Mouse (Mus musculus): ENCODE results near the gene Wscd2. TPM values are rescaled to one million over a fixed set of nuclear protein-coding genes. Genes with fewer than 3 reads are reported as not detected.

Wscd2 gene
- 1 to 10 TPM; 2.7 to 4.6 TPM for total RNA-seq (2021)
- long read RNA-seq, experiment 1, partial matches to known transcripts: 0 of 1 reads
- long read RNA-seq, experiment 1, other reads (novel, unspliced or antisense): 0 of 1 reads
- long read RNA-seq, experiment 2, full-length matches to known transcripts: 2 of 3 reads
- long read RNA-seq, experiment 2, partial matches to known transcripts: 1 of 3 reads
- long read RNA-seq, experiment 2, other reads (novel, unspliced or antisense): 0 of 3 reads

DNA sequence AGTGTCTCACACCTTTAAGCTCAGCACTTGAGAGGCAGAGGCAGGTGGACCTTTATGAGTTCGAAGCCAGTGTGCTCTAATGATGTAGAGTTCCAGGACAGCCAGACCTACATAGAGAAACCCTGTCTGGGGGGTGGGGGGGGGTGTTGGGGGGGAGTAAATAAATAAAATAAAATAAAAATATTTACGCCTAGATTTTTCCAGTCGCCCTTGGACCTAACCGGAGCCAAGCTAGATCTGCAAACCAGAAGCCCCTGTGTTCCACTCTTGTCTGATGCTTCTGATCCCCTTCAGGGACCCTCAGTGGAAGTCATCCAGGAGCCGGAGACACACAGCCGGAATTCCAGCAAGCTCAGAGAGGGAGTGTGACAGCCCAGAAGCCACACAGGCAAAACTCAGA lies at the start of gene Wscd2:
Gene Wscd2 (plus strand): TSS at position 301 of the 400 bp plus-strand sequence.
- no peak for DNase-seq

DNA sequence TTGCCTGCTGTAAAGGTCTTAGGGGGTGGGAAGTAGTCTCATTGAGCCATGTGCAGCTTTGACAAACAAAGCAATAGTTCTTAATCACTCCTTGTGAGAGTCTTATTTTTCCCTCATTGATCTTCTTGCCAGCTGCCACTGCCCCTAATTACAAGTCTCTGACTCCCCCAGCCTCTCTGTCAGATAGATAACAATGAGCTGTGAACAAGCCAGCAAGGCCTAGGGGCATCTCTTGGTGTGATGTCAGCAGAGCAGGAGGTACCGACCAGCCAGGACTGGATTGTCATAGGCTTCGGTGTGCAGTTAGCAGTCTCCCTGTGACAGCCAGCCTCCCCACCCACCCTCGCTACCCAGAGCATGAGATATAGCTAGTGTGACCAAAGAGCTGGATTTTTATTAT lies 48.0 kb upstream of the Wscd2 start:
- DNase-seq: no peak

DNA sequence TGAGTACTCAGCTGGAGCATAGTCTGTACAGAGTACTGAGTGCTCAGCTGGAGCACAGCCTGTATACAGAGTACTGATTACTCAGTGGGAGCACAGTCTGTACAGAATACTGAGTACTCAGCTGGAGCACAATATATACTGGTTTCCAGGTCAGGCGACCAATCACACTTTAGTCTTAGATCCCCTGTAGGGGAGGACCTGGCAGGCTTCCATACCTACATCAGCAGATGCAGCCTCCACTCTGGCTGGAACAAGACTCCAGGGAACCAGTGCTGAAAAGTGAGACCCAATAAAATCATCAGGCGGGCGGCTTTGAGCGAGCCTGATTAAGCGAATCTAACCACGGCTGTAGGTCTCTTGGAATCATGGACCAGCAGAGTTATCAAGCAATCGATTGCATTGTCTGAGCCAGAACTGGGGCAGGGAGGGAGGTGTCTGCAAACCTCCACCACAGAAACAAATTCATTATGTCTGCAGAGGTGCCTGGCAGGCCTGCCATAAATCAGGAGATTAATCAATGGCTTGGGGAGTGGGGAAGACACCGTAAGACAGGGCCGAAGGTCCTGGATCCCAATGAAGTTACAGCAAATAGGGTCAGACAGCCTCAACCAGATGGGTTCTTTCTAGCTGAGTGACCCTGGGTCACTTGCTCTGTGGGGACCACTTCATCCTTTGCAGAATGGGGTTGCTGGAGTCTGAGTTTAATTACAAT lies 42.0 kb upstream of the Wscd2 start:
- no peak for DNase-seq

DNA sequence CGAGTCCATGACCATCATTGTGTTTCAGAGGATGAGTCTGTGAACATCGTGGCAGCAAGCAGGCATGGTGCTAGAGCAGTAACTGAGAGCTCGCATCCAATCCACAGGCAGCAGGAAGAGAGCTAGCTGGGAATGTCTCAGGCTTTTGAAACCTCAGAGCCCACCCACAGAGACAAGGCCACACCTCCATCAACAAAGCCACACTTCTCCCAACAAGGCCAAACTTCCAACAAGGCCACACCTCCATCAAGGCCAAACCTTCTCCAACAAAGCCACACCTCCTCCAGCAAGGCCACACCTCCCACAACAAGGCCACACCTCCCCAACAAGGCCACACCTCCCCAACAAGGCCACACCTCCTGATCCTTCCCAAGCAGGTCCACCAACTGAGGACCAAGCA lies 40.8 kb upstream of the Wscd2 start:
- DNase-seq: no peak

DNA sequence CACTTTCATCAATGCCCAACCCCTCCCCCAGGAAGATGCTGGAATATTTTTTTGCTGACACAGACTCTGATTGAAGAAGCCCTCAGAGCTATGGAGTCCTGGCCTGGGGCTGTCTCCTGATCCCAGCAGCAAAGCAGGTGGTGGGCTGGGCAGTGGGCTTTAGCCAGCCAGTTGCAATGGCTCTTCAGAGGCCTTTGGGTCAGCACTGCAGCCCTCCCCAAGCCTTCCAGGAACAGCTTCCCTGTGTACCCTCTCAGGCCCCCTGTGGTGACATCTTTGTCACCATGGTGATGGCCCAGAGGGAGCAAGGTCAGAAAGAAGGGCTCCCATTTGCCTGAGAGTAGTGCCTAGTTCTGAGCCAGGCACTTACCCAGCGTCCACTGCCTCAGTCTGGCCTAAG lies 37.4 kb upstream of the Wscd2 start:
- no peak for DNase-seq

DNA sequence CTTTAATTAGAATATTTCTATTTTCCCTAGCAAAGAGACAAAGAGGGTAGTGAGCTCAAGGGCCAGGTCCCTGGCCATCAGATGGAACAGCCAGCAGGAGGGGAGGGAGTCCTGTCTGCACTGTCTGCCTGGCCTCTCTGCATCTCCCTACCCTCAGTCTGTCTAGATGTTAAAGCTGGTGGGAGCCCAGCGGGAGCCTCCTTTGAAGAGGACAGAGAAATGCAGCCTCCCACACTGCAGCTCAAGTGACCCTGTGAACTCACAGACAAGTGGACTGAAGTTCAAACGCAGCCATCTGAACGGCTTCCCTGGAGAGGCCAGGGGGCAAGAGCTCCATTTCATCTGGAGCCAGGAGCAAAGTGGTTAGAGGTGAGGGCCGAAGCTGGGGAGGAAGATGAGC lies 36.8 kb upstream of the Wscd2 start:
- DNase-seq: no peak

DNA sequence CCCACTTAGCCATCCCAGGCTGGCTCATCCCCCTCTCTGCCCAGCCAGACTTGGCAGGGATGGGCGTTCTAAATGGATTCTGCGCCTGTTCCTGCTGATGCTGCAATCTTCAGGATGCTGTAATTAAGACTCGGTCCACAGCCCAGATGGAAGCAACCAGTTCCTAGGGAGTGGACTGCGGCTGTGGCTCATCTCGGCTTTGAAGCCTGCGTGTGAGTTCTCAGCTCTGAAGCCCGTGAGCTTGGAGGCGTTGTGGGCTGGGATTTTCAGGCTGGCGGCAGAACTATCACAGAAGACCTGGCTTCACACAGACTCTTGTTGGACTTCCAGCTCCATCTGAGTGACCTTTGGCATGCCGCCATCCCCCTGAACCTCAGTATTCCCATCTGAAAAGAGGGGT lies 34.1 kb upstream of the Wscd2 start:
- no peak for DNase-seq

DNA sequence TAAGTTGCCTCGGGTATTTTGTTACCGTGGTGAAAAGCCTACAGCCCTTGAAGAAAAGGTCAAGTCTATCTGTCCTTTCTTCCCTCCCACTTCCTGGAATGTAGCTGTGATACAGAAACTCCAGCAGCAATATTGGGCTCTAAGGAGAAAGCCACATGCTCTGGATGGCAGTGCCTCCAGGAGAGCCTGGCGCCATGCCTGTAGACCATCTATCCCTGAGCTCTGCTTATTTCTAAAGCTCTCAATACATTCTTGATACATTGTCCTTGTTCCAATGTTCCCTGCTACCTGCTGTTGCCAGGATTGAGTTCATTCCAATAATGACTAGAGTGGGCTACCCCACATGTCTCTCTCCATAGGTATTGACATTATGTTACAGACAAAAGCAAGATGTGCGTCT lies 33.4 kb upstream of the Wscd2 start:
- DNase-seq: no peak

DNA sequence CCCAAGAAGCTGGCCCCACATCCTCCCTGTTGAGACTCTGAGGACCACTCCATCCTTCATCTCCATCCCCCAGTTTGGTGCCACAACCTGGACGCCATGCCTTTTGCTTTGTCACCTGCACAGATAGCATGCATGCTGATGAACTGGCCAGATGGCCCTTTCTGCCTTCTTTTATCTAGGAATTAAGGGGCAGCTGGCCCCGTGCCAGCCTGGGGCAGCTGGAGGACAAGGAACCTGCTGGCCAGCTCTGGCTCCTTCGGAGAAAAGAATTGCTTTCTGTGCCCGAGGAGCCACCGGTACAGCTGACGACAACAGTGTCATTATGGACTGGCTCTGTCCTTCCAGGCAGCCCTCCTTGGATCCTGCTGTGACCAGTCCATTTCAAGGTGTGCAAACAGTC lies 32.9 kb upstream of the Wscd2 start:
- DNase-seq: no peak

DNA sequence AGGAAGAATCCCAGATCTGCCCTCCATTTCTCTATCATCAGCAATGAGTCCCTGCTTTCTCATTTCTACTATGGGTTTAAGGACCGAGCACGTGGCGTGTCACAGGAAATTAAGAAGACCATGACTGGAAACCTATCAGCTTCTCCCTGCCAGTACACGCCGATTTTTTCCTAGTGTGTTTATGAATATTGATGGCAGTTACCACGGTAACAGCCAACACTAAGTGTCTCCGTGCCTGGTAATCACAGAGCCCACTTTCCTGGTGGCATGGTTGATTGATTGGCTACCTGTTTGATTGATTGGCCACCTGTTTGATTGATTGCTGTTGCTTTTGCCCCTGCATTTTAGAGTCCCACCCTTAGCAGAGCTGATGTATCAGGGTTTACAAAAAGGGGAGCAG lies 30.2 kb upstream of the Wscd2 start:
- no peak for DNase-seq

DNA sequence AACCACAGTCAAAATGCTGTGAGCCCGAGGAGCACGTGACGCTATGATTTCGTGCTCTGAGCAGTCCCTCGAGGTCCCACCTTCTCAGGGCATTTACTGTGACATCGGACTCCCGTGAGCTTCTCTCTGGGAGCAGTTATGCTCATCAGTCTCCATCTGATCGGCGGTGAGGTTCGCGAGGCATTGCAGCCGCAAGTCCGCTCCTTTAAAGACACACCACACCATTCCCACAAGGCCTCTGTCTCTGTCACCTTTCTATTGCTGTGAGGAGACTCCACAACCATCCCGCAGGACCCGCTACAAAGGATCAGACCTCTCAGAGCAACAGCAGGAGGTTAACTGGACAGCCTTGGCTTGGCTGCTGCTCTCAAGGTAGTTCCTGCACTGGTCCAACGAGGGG lies 28.6 kb upstream of the Wscd2 start:
- no peak for DNase-seq

DNA sequence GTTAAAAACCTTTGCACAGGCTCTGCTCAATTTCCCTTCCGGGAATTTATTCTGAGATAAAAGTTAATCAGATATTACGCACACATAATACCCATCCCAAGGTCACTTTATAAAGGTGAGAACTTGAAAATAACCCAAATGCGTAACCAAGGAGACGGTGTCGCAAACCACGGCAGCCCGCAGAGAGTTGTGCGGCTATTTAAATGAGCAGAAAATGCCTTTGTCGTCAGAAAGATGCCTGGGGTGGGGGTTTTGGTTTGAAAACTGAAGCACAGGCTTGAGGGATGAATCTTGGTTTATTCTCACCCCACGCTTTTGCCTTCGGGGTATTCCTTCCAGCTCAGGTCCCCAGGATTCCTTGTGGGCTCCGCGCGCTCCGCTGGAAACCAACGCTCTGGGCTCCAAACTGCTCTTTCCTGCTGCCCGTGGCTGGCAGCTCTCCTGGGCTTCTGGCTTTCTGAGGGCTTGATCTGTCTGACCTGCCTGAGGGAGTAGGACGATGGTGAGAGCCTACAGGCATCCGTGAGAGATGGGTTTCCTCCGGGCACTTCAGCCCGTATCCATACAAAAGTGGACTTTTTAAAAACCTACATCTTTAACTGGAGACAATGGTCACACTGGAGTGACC lies 28.0 kb upstream of the Wscd2 start:
- no peak for DNase-seq

DNA sequence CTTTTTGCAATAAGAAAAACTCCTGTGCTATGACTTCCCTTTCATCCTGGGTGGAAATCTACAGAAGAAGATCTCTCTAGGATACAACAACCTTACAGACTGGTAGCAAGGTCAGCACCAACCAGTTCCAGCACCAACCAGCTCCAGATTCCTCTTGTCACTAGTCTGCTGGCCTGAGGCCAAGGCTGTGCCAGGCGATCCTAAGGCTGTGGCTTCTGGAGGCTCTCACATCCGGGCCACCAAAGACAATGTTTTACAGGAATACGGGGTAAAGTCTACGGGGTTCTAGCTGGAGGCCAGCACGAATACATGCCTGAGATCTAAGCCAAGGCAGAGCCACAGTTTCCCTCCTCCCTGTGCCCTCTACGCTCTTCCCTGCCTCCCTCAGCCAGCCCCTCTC lies 25.4 kb upstream of the Wscd2 start:
- DNase-seq: no peak

DNA sequence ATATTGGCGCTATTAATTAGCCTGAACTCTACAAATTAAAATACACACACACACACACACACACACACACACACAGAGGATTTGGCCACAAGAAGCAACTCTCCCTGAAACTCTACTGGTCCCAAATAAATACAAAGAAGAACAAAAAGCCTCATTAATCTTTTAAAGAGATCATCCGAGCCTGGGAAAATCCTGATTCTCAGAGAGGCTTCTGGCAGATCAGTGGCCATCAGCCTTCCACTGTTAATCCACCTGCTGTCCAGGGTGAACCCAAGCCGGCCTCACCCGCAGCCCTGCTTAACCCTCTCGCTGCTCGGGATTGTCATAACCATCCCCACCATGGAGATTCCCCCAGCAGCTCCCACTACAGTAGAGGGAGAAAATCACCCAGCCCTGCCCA lies 23.6 kb upstream of the Wscd2 start:
- DNase-seq: no peak

DNA sequence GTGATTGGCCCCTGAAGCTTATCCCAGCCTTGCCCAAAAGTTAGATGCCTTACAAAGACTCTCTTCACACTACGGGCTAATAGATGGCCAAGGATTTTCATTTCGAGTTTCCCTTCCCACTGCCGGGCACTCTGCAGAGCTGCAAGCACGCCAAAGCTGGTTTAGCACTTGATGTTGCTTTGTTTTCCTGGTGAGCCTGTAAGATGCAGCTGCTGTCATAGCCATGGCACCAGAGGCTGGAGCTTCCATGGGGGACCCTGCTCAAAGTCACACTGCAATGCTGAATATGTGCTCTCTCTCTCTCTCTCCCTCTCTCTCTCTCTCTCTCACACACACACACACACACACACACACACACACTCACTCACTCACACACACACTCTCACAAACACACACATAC lies 23.1 kb upstream of the Wscd2 start:
- DNase-seq: no peak

DNA sequence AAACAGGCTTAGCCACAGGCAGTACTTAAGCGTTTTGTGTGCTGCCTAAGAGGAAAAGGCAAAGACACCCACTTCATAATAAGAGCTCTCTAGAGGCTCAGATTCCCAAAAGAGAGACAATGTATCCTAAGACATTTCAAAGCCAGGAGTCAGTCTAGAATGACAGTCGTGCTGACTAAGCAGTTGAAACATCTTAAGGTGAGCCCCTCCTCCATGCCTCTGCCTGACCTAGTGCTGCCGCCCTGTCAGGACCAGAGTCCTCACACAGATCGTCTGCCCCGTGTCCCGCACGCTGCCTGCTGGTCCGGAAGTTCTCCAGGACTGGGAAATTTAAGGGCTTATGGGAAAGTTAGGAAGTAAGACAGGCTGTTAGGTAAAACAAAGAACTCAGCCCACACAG lies 22.4 kb upstream of the Wscd2 start:
- no peak for DNase-seq

DNA sequence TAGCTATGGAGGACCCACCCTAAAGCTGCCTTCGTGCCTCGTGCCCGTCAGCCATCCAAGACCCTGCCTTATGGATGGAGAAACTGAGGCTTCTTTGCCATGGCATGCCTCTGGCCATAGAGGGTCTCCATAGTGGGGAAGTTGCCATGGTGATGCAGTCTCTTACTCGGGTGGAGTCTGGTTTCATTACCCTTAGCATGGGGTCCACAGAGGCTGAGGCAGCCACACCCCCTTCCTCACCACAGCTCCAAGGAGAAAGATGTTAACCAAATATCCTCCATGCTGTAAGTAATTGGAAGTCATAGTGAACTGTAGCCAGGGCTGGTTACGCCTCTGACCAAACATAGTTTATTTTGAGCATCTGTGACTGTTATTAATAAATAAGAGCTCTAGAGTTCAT lies 21.5 kb upstream of the Wscd2 start:
- no peak for DNase-seq

DNA sequence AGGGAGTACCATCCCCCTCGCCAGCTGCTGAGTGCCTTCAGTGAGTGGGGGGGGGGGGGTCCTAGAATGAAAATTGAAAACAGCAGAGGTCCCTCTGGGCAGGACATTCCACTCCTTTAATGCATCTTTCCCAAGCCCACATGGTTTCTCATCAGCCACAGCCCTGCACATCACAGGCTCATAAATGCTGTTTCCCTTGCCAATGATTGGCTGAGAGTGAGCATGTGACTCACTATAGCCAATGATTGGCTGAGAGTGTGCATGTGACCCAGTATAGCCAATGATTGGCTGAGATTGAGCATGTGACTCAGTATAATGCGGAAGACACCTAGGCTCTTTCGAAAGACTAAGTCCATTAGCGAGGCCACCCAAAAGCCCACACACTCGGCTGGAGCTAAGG lies 20.9 kb upstream of the Wscd2 start:
- DNase-seq: no peak

DNA sequence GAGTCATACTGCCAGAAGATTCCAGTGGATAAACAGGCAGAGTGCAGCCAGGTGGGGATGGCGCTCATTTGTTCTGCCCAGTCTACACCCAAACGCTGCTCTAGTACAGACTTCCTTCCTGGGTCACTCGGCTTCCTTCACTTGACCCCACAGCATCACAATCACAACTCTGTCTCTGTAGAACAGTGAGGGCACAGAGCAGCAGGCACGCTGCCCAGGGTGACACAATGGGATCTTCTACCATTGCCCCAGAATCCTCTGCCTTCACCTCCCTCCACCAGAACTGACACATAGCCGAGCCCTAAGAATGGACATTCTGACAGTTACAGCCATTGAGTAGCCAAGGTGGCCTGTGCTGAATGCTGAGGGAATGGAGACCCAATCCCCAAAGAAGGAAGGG lies 20.3 kb upstream of the Wscd2 start:
- no peak for DNase-seq

DNA sequence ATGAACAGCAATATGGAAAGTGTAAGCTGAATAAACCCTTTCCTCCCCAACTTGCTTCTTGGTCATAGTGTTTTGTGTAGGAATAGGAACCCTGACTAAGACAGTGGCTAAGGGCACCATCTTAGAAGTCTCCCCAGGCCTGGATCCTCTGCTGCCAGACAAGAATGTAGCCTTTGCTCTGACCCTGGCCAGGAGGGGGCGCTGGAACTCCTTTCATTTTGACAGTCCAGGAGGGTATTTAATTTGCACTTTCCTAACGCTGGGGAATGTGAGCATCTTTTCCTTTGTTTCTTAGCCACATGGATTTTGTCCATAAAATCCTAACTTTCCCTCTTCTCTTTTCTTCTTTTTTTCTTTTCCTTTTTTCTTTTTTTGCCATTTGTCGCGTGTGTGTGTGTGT lies 18.7 kb upstream of the Wscd2 start:
- peak; percentile 69 to 82 for DNase-seq

DNA sequence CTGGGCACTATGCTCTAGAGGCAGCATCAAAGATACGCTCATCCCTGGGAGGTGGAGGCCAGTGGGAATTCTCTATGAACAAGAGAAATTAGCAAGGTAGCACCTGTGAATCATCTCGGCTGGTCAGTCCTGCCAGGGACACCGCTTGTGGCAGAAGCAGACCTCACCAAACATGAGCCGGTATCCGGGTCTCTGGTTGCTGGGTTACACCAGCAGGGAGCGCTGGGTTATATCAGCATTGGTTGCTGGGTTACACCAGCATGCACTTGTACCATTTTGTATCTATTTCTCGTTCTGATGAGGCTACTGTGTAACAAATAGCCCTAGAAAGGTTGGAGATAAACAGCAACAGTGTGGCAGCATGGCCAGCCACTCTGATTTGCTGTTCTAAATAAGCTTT lies 17.8 kb upstream of the Wscd2 start:
- DNase-seq: no peak

DNA sequence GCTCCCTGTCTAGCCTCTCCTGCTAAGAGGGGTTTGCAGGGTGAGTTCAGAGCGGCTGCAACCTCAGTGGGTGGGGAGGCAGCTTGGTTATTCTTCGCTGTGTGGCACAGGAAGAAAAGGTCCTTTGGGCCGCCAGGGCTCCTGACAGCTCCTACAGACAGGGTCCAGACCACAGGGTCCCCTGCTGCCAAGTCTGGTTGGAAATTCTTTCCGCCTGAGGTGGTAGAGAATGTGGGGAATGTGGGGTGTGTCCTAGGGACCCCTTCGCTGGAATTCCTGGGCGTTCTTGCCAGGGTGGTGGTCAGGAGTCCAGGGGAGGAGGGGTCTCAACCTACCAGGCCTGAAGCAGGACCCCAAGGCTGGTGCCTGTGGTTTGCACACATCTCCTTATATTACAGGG lies 13.3 kb upstream of the Wscd2 start:
- no peak for DNase-seq

DNA sequence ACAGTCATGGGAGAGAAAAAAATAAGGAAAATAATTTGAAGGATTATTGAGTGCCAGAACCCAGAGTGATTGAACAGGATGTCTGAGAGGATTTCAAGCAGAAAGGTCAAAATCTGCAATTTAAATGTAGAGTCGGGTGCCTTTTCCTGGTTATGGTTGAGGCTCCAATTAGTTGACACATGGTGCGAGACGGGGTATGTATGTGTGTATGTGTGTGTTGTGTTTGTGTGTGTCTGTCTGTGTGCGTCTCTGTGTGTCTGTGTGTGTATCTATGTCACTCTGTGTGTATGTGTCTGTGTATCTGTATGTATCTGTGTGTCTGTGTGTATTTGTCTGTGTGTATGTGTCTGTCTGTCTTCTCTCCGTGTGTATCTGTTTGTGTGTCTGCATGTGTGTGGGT lies 11.1 kb upstream of the Wscd2 start:
- DNase-seq: no peak

DNA sequence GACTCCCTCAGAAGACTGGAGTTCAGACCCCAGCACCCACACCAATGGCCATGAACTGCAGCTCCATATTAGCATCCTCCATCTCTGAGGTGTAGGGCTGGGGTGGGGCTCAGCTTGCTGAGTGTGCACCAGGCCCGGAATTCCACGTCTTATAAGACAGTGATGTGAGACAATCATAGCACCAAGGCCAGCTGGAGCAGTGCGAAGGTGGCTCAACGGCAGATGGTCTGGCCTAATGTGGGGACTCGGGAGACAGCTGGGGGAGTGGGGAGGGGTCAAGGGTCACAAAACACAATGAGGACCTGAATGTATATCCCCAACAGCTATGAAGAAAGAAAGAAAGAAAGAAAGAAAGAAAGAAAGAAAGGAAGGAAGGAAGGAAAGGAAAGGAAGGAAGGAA lies 9.7 kb upstream of the Wscd2 start:
- DNase-seq: no peak
